Mouse (Mus musculus): Measurements from ENCODE around the gene Vangl1. TPM values are rescaled to one million over a fixed set of nuclear protein-coding genes. Genes with fewer than 3 reads are reported as not detected.
A peak's percentile ranks its signal among the peaks of the same experiment; 100 is the strongest.

The Vangl1 gene
- polyA plus RNA-seq, 1 experiment from 2014 or later = 22.8 TPM

DNA sequence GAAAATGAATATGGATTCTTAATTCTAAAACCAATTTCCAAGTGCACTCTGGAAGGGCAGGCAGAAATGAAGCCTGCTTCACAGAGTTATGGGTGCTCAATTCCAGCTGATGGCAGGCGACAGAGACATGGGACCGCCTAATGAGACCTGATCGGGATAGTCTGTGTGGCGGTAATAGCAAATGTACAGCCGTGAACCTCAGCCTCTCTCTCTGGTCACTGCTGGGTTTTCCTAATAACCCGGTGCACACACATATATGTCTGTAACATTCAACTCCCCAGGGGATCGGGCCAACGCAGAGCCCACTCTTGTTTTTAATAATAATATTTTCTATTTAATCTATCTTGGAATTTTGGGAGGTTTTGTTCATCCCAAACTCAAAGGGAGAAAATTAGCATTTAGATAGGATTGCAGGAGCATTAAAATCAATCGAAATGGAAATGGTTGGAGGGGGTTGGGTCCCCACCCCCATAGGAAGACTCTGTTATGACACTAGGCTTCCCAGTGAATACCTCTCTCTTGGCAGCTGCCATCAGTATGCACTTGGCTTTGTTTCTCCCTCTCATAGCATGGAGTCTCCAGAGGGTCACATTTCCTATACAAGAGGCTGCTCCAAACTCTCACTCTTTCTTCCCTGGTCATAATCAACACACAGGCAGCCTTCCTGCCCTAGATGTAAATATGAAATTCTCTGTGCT is 72.7 kb downstream of the Vangl1 start:
- no peak overlapping the region for H3K27ac ChIP-seq (ENCODE audit: low read depth)
- H3K4me3 ChIP-seq (ENCODE audit: low read depth, low read length) = no peak overlapping the region
- H3K36me3 ChIP-seq (replicated peaks; ENCODE audit: insufficient read depth, low read length) = no peaks in the 10 kb centered on the region
- 0 out of 2 replicates have a peak, but pooled peaks cover 3% of the 10 kb centered on the region for H3K4me1 ChIP-seq (ENCODE audit: insufficient read depth)
- ATAC-seq = no peak
- no peak overlapping the region for H3K4me2 ChIP-seq (ENCODE audit: low read depth, low read length)
- no peaks in the 10 kb centered on the region for H3K9me3 ChIP-seq (ENCODE audit: low read length)
- TF ChIP-seq EP300 (IDR thresholded peaks at IDR 0.05; ENCODE audit: low read depth) (no peak), CTCF (IDR thresholded peaks at IDR 0.05; ENCODE audit: low read depth) (no peak)
- no peak for DNase-seq
- H3K9ac ChIP-seq (replicated peaks) = no peak overlapping the region
- no peaks in the 10 kb centered on the region for H3K27me3 ChIP-seq (ENCODE audit: insufficient read depth, low read length)
- 83% methylated on average over 9 of the region's 9 CpGs for WGBS (ENCODE audit: insufficient replicate concordance)

DNA sequence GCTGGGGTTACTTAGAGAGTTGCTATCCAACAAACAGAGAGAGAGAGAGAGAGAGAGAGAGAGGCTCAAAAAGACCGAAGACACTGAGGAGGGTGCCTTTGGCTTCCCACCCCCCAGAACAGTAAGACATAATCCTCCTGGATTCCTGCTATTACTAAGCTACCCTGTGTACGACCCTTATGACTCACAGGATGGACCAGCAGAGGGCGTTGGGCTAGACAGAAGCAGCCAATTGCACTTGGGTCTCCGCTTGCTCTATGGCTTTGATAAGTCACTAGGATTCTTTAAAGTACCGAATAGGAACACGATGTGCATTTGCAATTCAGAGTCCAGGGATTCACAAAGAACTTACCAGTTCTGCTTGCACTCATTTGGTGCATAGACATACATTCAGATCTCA is 74.0 kb downstream of the Vangl1 start:
- Histone ChIP-seq H3K9me3 (ENCODE audit: low read length) (no peaks in the 10 kb centered on the region), H3K9ac (replicated peaks) (no peak overlapping the region), H3K27ac (ENCODE audit: low read depth) (no peak overlapping the region), H3K36me3 (replicated peaks; ENCODE audit: insufficient read depth, low read length) (no peaks in the 10 kb centered on the region), H3K4me1 (ENCODE audit: insufficient read depth) (no peaks in the 10 kb centered on the region), H3K4me2 (ENCODE audit: low read depth, low read length) (no peak overlapping the region), H3K27me3 (ENCODE audit: insufficient read depth, low read length) (no peaks in the 10 kb centered on the region), H3K4me3 (ENCODE audit: low read depth, low read length) (no peak overlapping the region)
- DNase-seq (peak; percentile 21), ATAC-seq (no peak)
- no peak for TF ChIP-seq EP300 (IDR thresholded peaks at IDR 0.05; ENCODE audit: low read depth)
- peak; percentile 46 for TF ChIP-seq CTCF (IDR thresholded peaks at IDR 0.05; ENCODE audit: low read depth)
- WGBS (ENCODE audit: insufficient replicate concordance) = 60% methylated on average over 6 of the region's 6 CpGs

DNA sequence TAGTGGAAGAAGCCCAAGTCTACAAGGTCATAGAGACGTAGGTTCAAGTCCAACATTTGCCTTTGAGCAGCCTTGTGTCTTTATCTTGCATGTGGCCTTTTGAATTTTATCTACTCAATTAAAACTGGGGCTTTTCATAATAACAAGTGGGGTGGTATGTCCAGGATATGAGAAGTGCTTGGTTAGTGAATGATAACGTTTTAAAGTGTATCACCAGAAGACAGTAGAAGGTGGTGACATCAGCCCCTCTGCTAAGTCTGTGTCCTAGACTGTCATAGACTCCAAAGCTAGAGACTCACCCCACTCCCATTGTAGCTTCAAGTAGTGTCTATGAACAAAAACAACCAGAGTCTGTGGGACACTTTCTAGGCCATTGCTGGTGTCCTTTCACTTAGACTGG is 76.3 kb downstream of the Vangl1 start:
- Histone ChIP-seq H3K4me1 (ENCODE audit: insufficient read depth) (no peaks in the 10 kb centered on the region), H3K36me3 (replicated peaks; ENCODE audit: insufficient read depth, low read length) (no peaks in the 10 kb centered on the region), H3K9ac (replicated peaks) (no peak overlapping the region), H3K4me3 (ENCODE audit: low read depth, low read length) (no peak overlapping the region), H3K27ac (ENCODE audit: low read depth) (no peak overlapping the region), H3K4me2 (ENCODE audit: low read depth, low read length) (no peak overlapping the region), H3K27me3 (ENCODE audit: insufficient read depth, low read length) (no peaks in the 10 kb centered on the region), H3K9me3 (ENCODE audit: low read length) (no peaks in the 10 kb centered on the region)
- DNase-seq (no peak), ATAC-seq (no peak)
- WGBS (ENCODE audit: insufficient replicate concordance) = 52% methylated on average over 2 of the region's 2 CpGs
- no peak for TF ChIP-seq CTCF (IDR thresholded peaks at IDR 0.05; ENCODE audit: low read depth)
- TF ChIP-seq EP300 (IDR thresholded peaks at IDR 0.05; ENCODE audit: low read depth) = peak; percentile 37; the same call in 1 of the 2 replicates

DNA sequence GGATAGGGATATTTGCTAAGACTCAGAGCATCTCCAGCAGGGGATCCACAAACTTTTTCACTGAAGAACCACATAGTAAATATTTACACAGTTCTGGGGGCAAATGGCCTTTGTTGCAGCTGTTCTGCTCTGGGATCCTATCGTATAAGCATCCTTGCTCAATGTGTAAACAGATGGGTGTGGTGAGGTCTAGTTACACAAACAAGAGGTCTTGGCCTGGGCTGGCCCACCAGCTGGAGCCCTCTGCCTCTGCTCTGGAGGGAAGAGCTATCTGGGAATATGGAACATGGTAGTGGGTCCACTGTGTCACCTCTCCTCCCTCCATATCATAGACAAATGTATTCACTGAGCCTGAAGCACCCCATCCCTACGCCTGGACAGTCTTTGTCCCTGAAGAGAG is 77.4 kb downstream of the Vangl1 start:
- Histone ChIP-seq H3K4me2 (ENCODE audit: low read depth, low read length) (no peak overlapping the region), H3K36me3 (replicated peaks; ENCODE audit: insufficient read depth, low read length) (no peaks in the 10 kb centered on the region), H3K4me1 (ENCODE audit: insufficient read depth) (no peaks in the 10 kb centered on the region), H3K27me3 (ENCODE audit: insufficient read depth, low read length) (no peaks in the 10 kb centered on the region), H3K9ac (replicated peaks) (no peak overlapping the region), H3K4me3 (ENCODE audit: low read depth, low read length) (no peak overlapping the region), H3K27ac (ENCODE audit: low read depth) (no peak overlapping the region), H3K9me3 (ENCODE audit: low read length) (no peaks in the 10 kb centered on the region)
- no peak for ATAC-seq
- 70% methylated on average over 2 of the region's 2 CpGs for WGBS (ENCODE audit: insufficient replicate concordance)
- no peak for TF ChIP-seq EP300 (IDR thresholded peaks at IDR 0.05; ENCODE audit: low read depth)
- TF ChIP-seq CTCF (IDR thresholded peaks at IDR 0.05; ENCODE audit: low read depth) = no peak
- no peak for DNase-seq

DNA sequence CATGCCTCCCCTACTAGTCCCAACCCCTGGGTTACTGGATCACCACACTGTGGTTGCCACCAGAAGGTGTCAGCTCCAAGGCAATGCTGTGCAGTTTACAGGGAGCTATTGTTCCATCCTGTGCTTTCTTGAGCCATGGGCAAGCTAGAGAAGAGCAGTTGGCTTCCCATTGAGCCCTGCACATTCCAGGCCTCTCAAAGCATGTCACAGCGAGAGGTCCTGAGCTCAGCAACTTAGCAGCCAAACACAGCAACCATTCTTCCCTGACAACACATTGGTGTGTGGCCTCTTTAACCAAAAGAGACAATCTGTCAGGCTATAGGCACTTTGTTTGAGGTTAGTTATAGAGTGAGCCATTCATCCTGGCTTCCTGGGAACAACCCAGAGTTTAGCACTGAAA is 78.9 kb downstream of the Vangl1 start:
- H3K9ac ChIP-seq (replicated peaks) = no peak overlapping the region
- DNase-seq (no peak), ATAC-seq (no peak)
- H3K4me3 ChIP-seq (ENCODE audit: low read depth, low read length) = no peak overlapping the region
- no peaks in the 10 kb centered on the region for H3K9me3 ChIP-seq (ENCODE audit: low read length)
- no peak overlapping the region for H3K27ac ChIP-seq (ENCODE audit: low read depth)
- H3K27me3 ChIP-seq (ENCODE audit: insufficient read depth, low read length) = no peaks in the 10 kb centered on the region
- H3K4me2 ChIP-seq (ENCODE audit: low read depth, low read length) = no peak overlapping the region
- no peak for TF ChIP-seq EP300 (IDR thresholded peaks at IDR 0.05; ENCODE audit: low read depth)
- TF ChIP-seq CTCF (IDR thresholded peaks at IDR 0.05; ENCODE audit: low read depth) = no peak
- H3K36me3 ChIP-seq (replicated peaks; ENCODE audit: insufficient read depth, low read length) = no peaks in the 10 kb centered on the region
- 86% methylated on average over 1 of the region's 1 CpGs for WGBS (ENCODE audit: insufficient replicate concordance)
- no peaks in the 10 kb centered on the region for H3K4me1 ChIP-seq (ENCODE audit: insufficient read depth)

DNA sequence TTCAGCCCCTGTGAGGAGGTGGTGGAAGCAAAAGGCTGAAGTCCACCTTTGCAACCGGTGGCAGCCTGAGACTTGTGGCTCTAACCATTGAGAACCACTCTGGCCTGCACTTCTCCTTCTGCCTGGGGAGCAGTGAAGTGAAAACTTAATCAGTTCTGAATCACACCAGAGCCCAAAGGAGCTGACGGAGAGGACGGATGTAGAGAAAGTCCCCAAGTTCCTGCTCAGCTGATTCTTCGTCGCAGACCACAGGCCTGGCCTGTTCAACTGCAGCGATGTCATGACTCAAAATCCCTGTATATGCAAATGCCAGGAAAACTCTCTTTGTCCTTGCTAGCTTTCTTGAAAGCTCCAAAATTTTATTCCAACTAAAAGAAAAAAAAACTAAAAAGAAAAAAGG is 80.8 kb downstream of the Vangl1 start:
- Histone ChIP-seq H3K27me3 (ENCODE audit: insufficient read depth, low read length) (no peaks in the 10 kb centered on the region), H3K9ac (replicated peaks) (no peak overlapping the region), H3K36me3 (replicated peaks; ENCODE audit: insufficient read depth, low read length) (no peaks in the 10 kb centered on the region), H3K9me3 (ENCODE audit: low read length) (no peaks in the 10 kb centered on the region), H3K4me2 (ENCODE audit: low read depth, low read length) (no peak overlapping the region), H3K4me1 (ENCODE audit: insufficient read depth) (no peaks in the 10 kb centered on the region), H3K27ac (ENCODE audit: low read depth) (no peak overlapping the region), H3K4me3 (ENCODE audit: low read depth, low read length) (no peak overlapping the region)
- 58% methylated on average over 6 of the region's 6 CpGs for WGBS (ENCODE audit: insufficient replicate concordance)
- DNase-seq (no peak), ATAC-seq (no peak)
- TF ChIP-seq EP300 (IDR thresholded peaks at IDR 0.05; ENCODE audit: low read depth) = no peak

Measured in liver, postnatal 0 days (tissue).